In the genomic region with DNA sequence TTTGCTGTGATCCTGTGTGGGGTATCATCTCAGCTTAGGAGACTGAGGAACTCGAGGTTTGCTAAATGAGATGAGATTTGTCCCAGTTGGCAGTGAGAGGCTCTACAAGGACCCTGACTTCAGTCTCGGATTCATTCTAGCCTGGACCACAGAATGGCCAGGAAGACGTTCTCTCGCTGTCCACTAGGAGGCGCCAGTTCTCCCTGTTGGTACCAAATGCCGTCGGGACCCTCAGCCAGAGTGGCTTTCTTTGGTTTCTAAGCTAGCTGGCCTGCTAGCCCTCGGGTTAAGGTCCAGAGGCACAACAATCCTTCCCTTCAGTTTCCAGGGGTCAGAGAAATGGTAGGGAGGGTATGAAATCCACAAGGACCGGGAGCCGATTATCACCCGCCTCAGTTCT, we compare ENCODE assay signal across 10 mouse cellular contexts. TPM values are rescaled to one million over a fixed set of nuclear protein-coding genes. Genes with fewer than 3 reads are reported as not detected.
DNase-seq lines count a peak whose midpoint lies in the region; ATAC-seq and TF ChIP-seq lines count a peak whose summit lies in the region.
"Had no signal": no experiment of that assay in that cellular context is flagged by ENCODE, and none has a peak within 500 bp of the region (broad histone marks: within the 10 kb centered on the region; RNA-seq: fewer than 3 reads in every experiment).

No protein-coding gene starts in this region.

- no peak overlapping the region for H3K27ac ChIP-seq in kidney, adult 2 months (ENCODE audit: insufficient read depth, low read depth, low read length)
- H3K27ac ChIP-seq in kidney, embryonic 14.5 days (ENCODE audit: low read depth, low read length) = no peak overlapping the region
- H3K27ac ChIP-seq in heart, embryonic 13.5 days (replicated peaks) = peak overlapping the region; percentile 90
- H3K27ac ChIP-seq: embryonic facial prominence, embryonic 13.5 days had no signal

- H3K4me1 ChIP-seq in kidney, adult 2 months (ENCODE audit: control insufficient read depth, insufficient read depth, low read length) = no peaks in the 10 kb centered on the region
- no peaks in the 10 kb centered on the region for H3K4me1 ChIP-seq in kidney, embryonic 14.5 days (ENCODE audit: control insufficient read depth, insufficient read depth, low read length)
- peaks cover 27% of the 10 kb centered on the region for H3K4me1 ChIP-seq in heart, embryonic 13.5 days

- 21% methylated on average over 11 of the region's 11 CpGs for WGBS in kidney, adult 2 months
- WGBS in kidney, embryonic 14.5 days = 15% methylated on average over 11 of the region's 11 CpGs
- 15% methylated on average over 11 of the region's 11 CpGs for WGBS in heart, embryonic 13.5 days

- CTCF ChIA-PET in Patski (lab: Charles Lee) = interaction anchor here (0.6 to 2.3 kb wide), 16 partner anchors 9 to 160 kb away, joined by 3 to 8 read pairs (median 4); no protein-coding TSS in a partner anchor

- intact Hi-C loops in left cerebral cortex, postnatal 25 days (cut with DNase I) = no loop called here

- ATAC-seq in kidney, embryonic 14.5 days (ENCODE audit: low FRiP score, low TSS enrichment) = no peak
- no peak for ATAC-seq in Patski
- ATAC-seq in common myeloid progenitor, adult 5-6 weeks (replicated peaks; ENCODE audit: low read depth, poor library complexity, severe bottlenecking) = 0 out of 2 replicates have a peak, but pooled peaks have one; percentile 47
- ATAC-seq in heart, embryonic 13.5 days (ENCODE audit: extremely low read depth, insufficient number of reproducible peaks, low FRiP score, low TSS enrichment) = no peak
- ATAC-seq in inflammation-experienced regulatory T-cells, adult 6 months = no peak

- no peak overlapping the region for H3K4me3 ChIP-seq in kidney, adult 2 months (ENCODE audit: insufficient read depth, low read depth, low read length)
- H3K4me3 ChIP-seq in kidney, embryonic 14.5 days (ENCODE audit: low read length) = no peak overlapping the region
- H3K4me3 ChIP-seq in heart, embryonic 13.5 days = no peak overlapping the region
- H3K4me3 ChIP-seq: embryonic facial prominence, embryonic 13.5 days; myocyte had no signal

- in situ Hi-C loops in Patski (cut with MboI; ENCODE audit: low pct_unique_long_range_greater_than_20kb) = loop anchor here (5.0 to 10.0 kb wide), 2 partner anchors 54 to 101 kb away; no protein-coding TSS in a partner anchor

- no peaks in the 10 kb centered on the region for H3K36me3 ChIP-seq in kidney, adult 2 months (ENCODE audit: control insufficient read depth, insufficient read depth, low read length)
- no peaks in the 10 kb centered on the region for H3K36me3 ChIP-seq in kidney, embryonic 14.5 days (ENCODE audit: control insufficient read depth, insufficient read depth, low read length)
- H3K36me3 ChIP-seq in heart, embryonic 13.5 days = no peaks in the 10 kb centered on the region
- H3K36me3 ChIP-seq: embryonic facial prominence, embryonic 13.5 days had no signal

- no peak overlapping the region for H3K4me2 ChIP-seq in kidney, embryonic 14.5 days (replicated peaks; ENCODE audit: low read depth, low read length)
- H3K4me2 ChIP-seq in heart, embryonic 13.5 days = no peak overlapping the region
- H3K4me2 ChIP-seq: embryonic facial prominence, embryonic 13.5 days had no signal

- no peaks in the 10 kb centered on the region for H3K9me3 ChIP-seq in kidney, embryonic 14.5 days (ENCODE audit: control insufficient read depth, low read length)
- H3K9me3 ChIP-seq in heart, embryonic 13.5 days = no peaks in the 10 kb centered on the region
- H3K9me3 ChIP-seq: embryonic facial prominence, embryonic 13.5 days had no signal

- no peaks in the 10 kb centered on the region for H3K27me3 ChIP-seq in kidney, adult 2 months (replicated peaks; ENCODE audit: control insufficient read depth, insufficient read depth, low read length)
- peaks cover 4% of the 10 kb centered on the region for H3K27me3 ChIP-seq in kidney, embryonic 14.5 days (ENCODE audit: control insufficient read depth, insufficient read depth, low read length)
- H3K27me3 ChIP-seq in Patski = peaks cover 88% of the 10 kb centered on the region
- H3K27me3 ChIP-seq in heart, embryonic 13.5 days (replicated peaks) = peaks cover 81% of the 10 kb centered on the region

- H3K9ac ChIP-seq in kidney, embryonic 14.5 days (ENCODE audit: low read depth, low read length) = no peak overlapping the region
- H3K9ac ChIP-seq in heart, embryonic 13.5 days = no peak overlapping the region
- H3K9ac ChIP-seq: embryonic facial prominence, embryonic 13.5 days had no signal

- no peak for TF ChIP-seq POLR2A in kidney, adult 2 months (IDR thresholded peaks at IDR 0.05; ENCODE audit: low read depth, low read length)

- POLR2A ChIA-PET in Patski (lab: Charles Lee) = no interaction called here

- TF ChIP-seq CTCF in kidney, adult 2 months (conservative IDR thresholded peaks at IDR 0.05; ENCODE audit: insufficient read depth, insufficient read length, low read depth, low read length) = peak; percentile 76
- TF ChIP-seq CTCF in Patski (IDR thresholded peaks at IDR 0.05) = peak; percentile 94

- peak; percentile 19 for DNase-seq in kidney, adult 2 months
- no peak for DNase-seq in Patski (ENCODE audit: low read depth, low spot score)
- peak; percentile 65 to 66 for DNase-seq in left cerebral cortex, postnatal 25 days (ENCODE audit: low spot score in 2 of 2)
- DNase-seq in neural tube, embryonic 10.5 days (ENCODE audit: extremely low spot score, low spot score) = peak; percentile 79

RNA-seq across cellular contexts. Expression of a gene that starts 36.5 kb away (rescaled TPM):
- 7.0 and 8.2 TPM in 2 replicates for polyA plus RNA-seq in kidney, adult 2 months (2012; rRNA removed)
- polyA plus RNA-seq in kidney, embryonic 14.5 days (2014; fragmentation: Nextera tagmentation; extraction: Ambion mirVana) = 2.2 and 3.0 TPM in 2 replicates
- 2.9 TPM for polyA plus RNA-seq in Patski (2021)
- total RNA-seq in common myeloid progenitor, adult 5-6 weeks (2017) = not detected in 2 replicates
- polyA plus RNA-seq in heart, embryonic 13.5 days (2015; fragmentation: Nextera tagmentation; extraction: Ambion mirVana) = 0.96 and 0.99 TPM in 2 replicates
- 10 to 100 TPM; 90.4 to 91.2 TPM for total RNA-seq in left cerebral cortex, postnatal 25 days (2021)
- polyA plus RNA-seq in inflammation-experienced regulatory T-cells, adult 6 months (2017; shearing (Covaris generic)) = under 1 TPM in 1 of 3 experiments, not detected in 2; 0.11 TPM

RNA-seq across cellular contexts. Expression of a gene that starts 47.7 kb away (rescaled TPM):
- 4.0 and 4.6 TPM in 2 replicates for polyA plus RNA-seq in kidney, adult 2 months (2012; rRNA removed)
- polyA plus RNA-seq in kidney, embryonic 14.5 days (2014; fragmentation: Nextera tagmentation; extraction: Ambion mirVana) = 2.1 and 2.3 TPM in 2 replicates
- 4.1 TPM for polyA plus RNA-seq in Patski (2021)
- total RNA-seq in common myeloid progenitor, adult 5-6 weeks (2017) = not detected in 2 replicates
- polyA plus RNA-seq in heart, embryonic 13.5 days (2015; fragmentation: Nextera tagmentation; extraction: Ambion mirVana) = 0.43 and 0.61 TPM in 2 replicates
- 100 to 1,000 TPM; 309 to 332 TPM for total RNA-seq in left cerebral cortex, postnatal 25 days (2021)
- polyA plus RNA-seq in inflammation-experienced regulatory T-cells, adult 6 months (2017; shearing (Covaris generic)) = under 1 TPM in 1 of 3 experiments, not detected in 2; 0.05 TPM
